Mouse (Mus musculus) lung, adult 18-20 months (tissue): ENCODE results near the gene Bpifa1.
A peak's percentile ranks its signal among the peaks of the same experiment; 100 is the strongest.
"Not testable (repeated sequence)": the region's sequence is repeated elsewhere in the genome, so short reads cannot be mapped to it uniquely, and the experiment has no call there.

Experiments
- DNase-seq, 2 experiments: peaks; one replicate each; pipeline ENCODE4 v3.0.0; 2022; ENCODE audit warnings: mixed read lengths in 2 of 2

Gene Bpifa1

GRCm38 (mm10) chr2:154142580-154142979 is at the start of gene Bpifa1:
Gene Bpifa1, plus strand, starts transcription at chr2:154142880.
- DNase-seq, result no peak

GRCm38 (mm10) chr2:154097734-154098133 is 44.9 kb upstream of the Bpifa1 start:
- DNase-seq, result no peak

- peak; percentile 33 to 63 for DNase-seq
These were observed 25.3 kb upstream of the Bpifa1 start for GRCm38 (mm10) chr2:154117381-154117780.

GRCm38 (mm10) chr2:154130120-154130519 is 12.6 kb upstream of the Bpifa1 start, which contains the start of gene Bpifa3:
Gene Bpifa3, plus strand, starts transcription at chr2:154130336.
- no peak for DNase-seq

GRCm38 (mm10) chr2:154143735-154144134 is 1.1 kb downstream of the Bpifa1 start:
- no peak for DNase-seq

- no peak for DNase-seq
These were observed 4.8 kb downstream of the Bpifa1 start for GRCm38 (mm10) chr2:154147496-154147895.

GRCm38 (mm10) chr2:154158433-154158832 is 15.8 kb downstream of the Bpifa1 start:
- peak; percentile 13 to 32 for DNase-seq

GRCm38 (mm10) chr2:154162307-154162706 is 19.6 kb downstream of the Bpifa1 start, which contains the start of gene Bpifa5:
Gene Bpifa5, plus strand, starts transcription at chr2:154162607.
- no peak for DNase-seq

- DNase-seq, result no peak
These were observed 20.6 kb downstream of the Bpifa1 start for GRCm38 (mm10) chr2:154163306-154163705.

GRCm38 (mm10) chr2:154169172-154169571 is 26.5 kb downstream of the Bpifa1 start:
- DNase-seq, result peak in 1 of 2 experiments; percentile 37

- DNase-seq, result no peak
These were observed 28.9 kb downstream of the Bpifa1 start for GRCm38 (mm10) chr2:154171621-154172020.

GRCm38 (mm10) chr2:154173313-154173712 is 30.6 kb downstream of the Bpifa1 start:
- DNase-seq, result peak in 1 of 2 experiments; percentile 45

GRCm38 (mm10) chr2:154181900-154182299 is 39.2 kb downstream of the Bpifa1 start:
- not testable (repeated sequence) for DNase-seq

GRCm38 (mm10) chr2:154183061-154183460 is 40.4 kb downstream of the Bpifa1 start:
- DNase-seq, result not testable (repeated sequence)

GRCm38 (mm10) chr2:154185319-154185718 is 42.6 kb downstream of the Bpifa1 start:
- DNase-seq, result peak; percentile 65 to 74

GRCm38 (mm10) chr2:154185748-154186147 is 43.1 kb downstream of the Bpifa1 start:
- DNase-seq, result no peak

- no peak for DNase-seq
These were observed 44.8 kb downstream of the Bpifa1 start for GRCm38 (mm10) chr2:154187468-154187867.

GRCm38 (mm10) chr2:154189877-154190434 is 47.3 kb downstream of the Bpifa1 start:
- DNase-seq, result no peak

- no peak for DNase-seq
These were observed 48.0 kb downstream of the Bpifa1 start, which contains the start of gene Bpifb1 for GRCm38 (mm10) chr2:154190546-154191258. Gene Bpifb1, plus strand, starts transcription at chr2:154190818.

GRCm38 (mm10) chr2:154192141-154192540 is 49.5 kb downstream of the Bpifa1 start:
- no peak for DNase-seq

GRCm38 (mm10) chr2:154193071-154193470 is 50.4 kb downstream of the Bpifa1 start:
- DNase-seq, result no peak

- DNase-seq, result peak in 1 of 2 experiments; percentile 30
These were observed 51.4 kb downstream of the Bpifa1 start for GRCm38 (mm10) chr2:154193994-154194504.

GRCm38 (mm10) chr2:154197036-154197435 is 54.4 kb downstream of the Bpifa1 start:
- DNase-seq, result no peak
